In genomic region chr11:79781966-79782365, GRCm38 (mm10) we compare ENCODE assay signal across 22 mouse cellular contexts.
A peak's percentile ranks its signal among the peaks of the same experiment; 100 is the strongest.
DNase-seq lines count a peak whose midpoint lies in the region; ATAC-seq and TF ChIP-seq lines count a peak whose summit lies in the region.
"Had no signal": no experiment of that assay in that cellular context is flagged by ENCODE, and none has a peak within 500 bp of the region (broad histone marks: within the 10 kb centered on the region; RNA-seq: fewer than 3 reads in every experiment).

No protein-coding gene starts in this region.

- H3K9ac ChIP-seq in kidney, embryonic 16.5 days (replicated peaks; ENCODE audit: low read length): no peak overlapping the region
- no peak overlapping the region for H3K9ac ChIP-seq in intestine, embryonic 15.5 days
- no peak overlapping the region for H3K9ac ChIP-seq in intestine, embryonic 16.5 days (ENCODE audit: low read depth, low read length)
- H3K9ac ChIP-seq in forebrain, postnatal 0 days: no peak overlapping the region
- H3K9ac ChIP-seq: embryonic facial prominence, embryonic 13.5 days; forebrain, embryonic 12.5 days; limb, embryonic 13.5 days; midbrain, embryonic 12.5 days had no signal

- peak; percentile 85 for DNase-seq in kidney, adult 2 months
- peak; percentile 61 to 82 for DNase-seq in kidney, postnatal 25 days
- DNase-seq in forebrain, postnatal 0 days: no peak
- DNase-seq: adrenal gland, postnatal 10 days; cerebellum, adult 18-20 months; cerebellum, postnatal 14 days; lung, adult 18-20 months; lung, postnatal 10 days; spleen, adult 18-20 months; thymus, adult 2 months; thymus, postnatal 4 days had no signal

- H3K36me3 ChIP-seq in kidney, adult 2 months (ENCODE audit: control insufficient read depth, insufficient read depth, low read length): no peaks in the 10 kb centered on the region
- no peaks in the 10 kb centered on the region for H3K36me3 ChIP-seq in kidney, embryonic 16.5 days (ENCODE audit: insufficient read depth, low read length)
- no peaks in the 10 kb centered on the region for H3K36me3 ChIP-seq in intestine, embryonic 15.5 days
- no peaks in the 10 kb centered on the region for H3K36me3 ChIP-seq in intestine, embryonic 16.5 days (ENCODE audit: control insufficient read depth, insufficient read depth, low read length)
- H3K36me3 ChIP-seq in forebrain, postnatal 0 days (ENCODE audit: insufficient read depth): no peaks in the 10 kb centered on the region
- H3K36me3 ChIP-seq: embryonic facial prominence, embryonic 13.5 days; forebrain, embryonic 12.5 days; heart, embryonic 10.5 days; limb, embryonic 13.5 days; midbrain, embryonic 12.5 days had no signal

- H3K4me2 ChIP-seq in kidney, embryonic 16.5 days (replicated peaks; ENCODE audit: low read depth, low read length): no peak overlapping the region
- H3K4me2 ChIP-seq in intestine, embryonic 15.5 days (replicated peaks): no peak overlapping the region
- no peak overlapping the region for H3K4me2 ChIP-seq in intestine, embryonic 16.5 days (ENCODE audit: low read depth, low read length)
- H3K4me2 ChIP-seq in forebrain, postnatal 0 days (ENCODE audit: low read depth): no peak overlapping the region
- H3K4me2 ChIP-seq: embryonic facial prominence, embryonic 13.5 days; forebrain, embryonic 12.5 days; limb, embryonic 13.5 days; midbrain, embryonic 12.5 days had no signal

- TF ChIP-seq CTCF in kidney, adult 2 months (conservative IDR thresholded peaks at IDR 0.05; ENCODE audit: insufficient read depth, insufficient read length, low read depth, low read length): no peak
- no peak for TF ChIP-seq CTCF in forebrain, postnatal 0 days (IDR thresholded peaks at IDR 0.05; ENCODE audit: low read depth)

- 0 out of 2 replicates have a peak, but pooled peaks cover 4% of the 10 kb centered on the region for H3K4me1 ChIP-seq in kidney, adult 2 months (ENCODE audit: control insufficient read depth, insufficient read depth, low read length)
- 0 out of 2 replicates have a peak, but pooled peaks cover 18% of the 10 kb centered on the region for H3K4me1 ChIP-seq in kidney, embryonic 16.5 days (ENCODE audit: insufficient read depth, low read length)
- peaks cover 13% of the 10 kb centered on the region for H3K4me1 ChIP-seq in intestine, embryonic 15.5 days (replicated peaks)
- peaks cover 9% of the 10 kb centered on the region for H3K4me1 ChIP-seq in intestine, embryonic 16.5 days (ENCODE audit: control insufficient read depth, insufficient read depth, low read length)
- no peaks in the 10 kb centered on the region for H3K4me1 ChIP-seq in forebrain, postnatal 0 days (ENCODE audit: insufficient read depth)

- H3K27ac ChIP-seq in kidney, adult 2 months (ENCODE audit: insufficient read depth, low read depth, low read length): peak overlapping the region; percentile 29; the same call in 1 of the 2 replicates
- no peak overlapping the region for H3K27ac ChIP-seq in kidney, embryonic 16.5 days (ENCODE audit: low read length)
- no peak overlapping the region for H3K27ac ChIP-seq in intestine, embryonic 15.5 days
- H3K27ac ChIP-seq in intestine, embryonic 16.5 days (ENCODE audit: low read length): peak overlapping the region; percentile 43; the same call in 1 of the 2 replicates
- H3K27ac ChIP-seq in forebrain, postnatal 0 days (ENCODE audit: low read depth, low read length): no peak overlapping the region
- H3K27ac ChIP-seq: embryonic facial prominence, embryonic 13.5 days; forebrain, embryonic 12.5 days; heart, embryonic 10.5 days; hindbrain, postnatal 0 days; limb, embryonic 13.5 days; midbrain, embryonic 12.5 days had no signal

- no peaks in the 10 kb centered on the region for H3K9me3 ChIP-seq in kidney, embryonic 16.5 days (ENCODE audit: low read length)
- H3K9me3 ChIP-seq in intestine, embryonic 15.5 days: no peaks in the 10 kb centered on the region
- H3K9me3 ChIP-seq in intestine, embryonic 16.5 days (ENCODE audit: control insufficient read depth, low read length): no peaks in the 10 kb centered on the region
- H3K9me3 ChIP-seq in forebrain, postnatal 0 days (ENCODE audit: low read length): no peaks in the 10 kb centered on the region
- H3K9me3 ChIP-seq: embryonic facial prominence, embryonic 13.5 days; forebrain, embryonic 12.5 days; heart, embryonic 10.5 days; limb, embryonic 13.5 days; midbrain, embryonic 12.5 days had no signal

- no peak for TF ChIP-seq POLR2A in kidney, adult 2 months (IDR thresholded peaks at IDR 0.05; ENCODE audit: low read depth, low read length)

- no peak overlapping the region for H3K4me3 ChIP-seq in kidney, adult 2 months (ENCODE audit: insufficient read depth, low read depth, low read length)
- H3K4me3 ChIP-seq in kidney, embryonic 16.5 days (ENCODE audit: low read length): no peak overlapping the region
- H3K4me3 ChIP-seq in intestine, embryonic 15.5 days (replicated peaks): no peak overlapping the region
- H3K4me3 ChIP-seq in intestine, embryonic 16.5 days (ENCODE audit: low read length): no peak overlapping the region
- H3K4me3 ChIP-seq in forebrain, postnatal 0 days (ENCODE audit: low read depth, low read length): no peak overlapping the region
- H3K4me3 ChIP-seq: embryonic facial prominence, embryonic 13.5 days; erythroblast, embryonic 14.5 days; forebrain, embryonic 12.5 days; heart, embryonic 10.5 days; limb, embryonic 13.5 days; midbrain, embryonic 12.5 days had no signal

- no peaks in the 10 kb centered on the region for H3K27me3 ChIP-seq in kidney, adult 2 months (replicated peaks; ENCODE audit: control insufficient read depth, insufficient read depth, low read length)
- H3K27me3 ChIP-seq in kidney, embryonic 16.5 days (ENCODE audit: insufficient read depth, low read length): no peaks in the 10 kb centered on the region
- no peaks in the 10 kb centered on the region for H3K27me3 ChIP-seq in intestine, embryonic 15.5 days (replicated peaks)
- H3K27me3 ChIP-seq in intestine, embryonic 16.5 days (replicated peaks; ENCODE audit: control insufficient read depth, insufficient read depth, low read length): no peaks in the 10 kb centered on the region
- no peaks in the 10 kb centered on the region for H3K27me3 ChIP-seq in forebrain, postnatal 0 days (ENCODE audit: insufficient read depth, low read length)
- H3K27me3 ChIP-seq: embryonic facial prominence, embryonic 13.5 days; forebrain, embryonic 12.5 days; limb, embryonic 13.5 days had no signal

- no peak for ATAC-seq in kidney, embryonic 16.5 days (ENCODE audit: low FRiP score, low TSS enrichment)
- peak; percentile 61 for ATAC-seq in intestine, embryonic 15.5 days
- ATAC-seq in intestine, embryonic 16.5 days: peak; percentile 67
- ATAC-seq in CD4-positive, CD25-positive, alpha-beta regulatory T cell, adult 4 months: no peak
- no peak for ATAC-seq in forebrain, postnatal 0 days
- ATAC-seq: hindbrain, postnatal 0 days had no signal

- 49% methylated on average over 5 of the region's 5 CpGs for WGBS in kidney, adult 2 months
- WGBS in kidney, embryonic 16.5 days: 82% methylated on average over 5 of the region's 5 CpGs
- WGBS in intestine, embryonic 15.5 days: 59% methylated on average over 5 of the region's 5 CpGs
- 64% methylated on average over 5 of the region's 5 CpGs for WGBS in intestine, embryonic 16.5 days
- 52% methylated on average over 5 of the region's 5 CpGs for WGBS in forebrain, postnatal 0 days

Comparison
In these comparisons a context has a peak if more than half of its experiments do, and no peak if none do; other contexts are left out.
1. H3K27ac ChIP-seq: peak in kidney, adult 2 months (single experiment) and intestine, embryonic 16.5 days (single experiment); none in kidney, embryonic 16.5 days (single experiment), intestine, embryonic 15.5 days (single experiment) and forebrain, postnatal 0 days (single experiment).
2. ATAC-seq: peak in intestine, embryonic 15.5 days (single experiment) and intestine, embryonic 16.5 days (single experiment); none in kidney, embryonic 16.5 days (single experiment), CD4-positive, CD25-positive, alpha-beta regulatory T cell, adult 4 months (single experiment) and forebrain, postnatal 0 days (single experiment).